Mouse (Mus musculus) ES-E14 (cell line): ENCODE measurements around the gene Psmd11.

Experiments used
- CHD2 ChIP-seq: IDR thresholded peaks from 2 replicates; pipeline ENCODE4 v1.6.1; 2014; ENCODE audit warnings: mild to moderate bottlenecking, low read depth, low read length, inconsistent platforms
- HCFC1 ChIP-seq: IDR thresholded peaks from 2 replicates; pipeline ENCODE4 v1.6.1; 2012; ENCODE audit warnings: low read length, inconsistent platforms, borderline replicate concordance; ENCODE audit not compliant: insufficient read depth
- MAFK ChIP-seq: IDR thresholded peaks from 2 replicates; pipeline ENCODE4 v1.6.1; 2014; ENCODE audit warnings: mild to moderate bottlenecking, low read depth, low read length, inconsistent platforms; ENCODE audit not compliant: insufficient read depth
- ZC3H11A ChIP-seq: IDR thresholded peaks from 2 replicates; pipeline ENCODE4 v1.6.1; 2012; ENCODE audit warnings: low read depth, mild to moderate bottlenecking, inconsistent platforms, low read length, borderline replicate concordance
- ZNF384 ChIP-seq: IDR thresholded peaks from 2 replicates; pipeline ENCODE4 v1.6.1; 2012; ENCODE audit warnings: low read depth, low read length, inconsistent platforms

- TF ChIP-seq MAFK (no peak), HCFC1 (no peak), CHD2 (no peak), ZC3H11A (no peak), ZNF384 (no peak)
Measured at GRCm38 (mm10) chr11:80510124-80510523, 81.7 kb downstream of the Psmd11 start.
